Mouse (Mus musculus) kidney, embryonic 14.5 days (tissue): ENCODE data around the gene Tanc1. TPM values are rescaled to one million over a fixed set of nuclear protein-coding genes. Genes with fewer than 3 reads are reported as not detected.

Source experiments
- ATAC-seq: fragments of 200-750 bp; cut with Nextera tagmentation; 2 replicates; pipeline ENCODE4 v1.8.0; 2017; ENCODE audit warnings: moderate number of reproducible peaks, mild to moderate bottlenecking, moderate TSS enrichment, moderate library complexity; ENCODE audit not compliant: low FRiP score, low TSS enrichment
- H3K27ac ChIP-seq: fragments of 300-500 bp; sonication (generic); 2 replicates; pipeline ENCODE4 v1.5.1; 2014; ENCODE audit warnings: low read depth, mild to moderate bottlenecking, low read length, moderate library complexity, mixed read lengths
- H3K27me3 ChIP-seq: fragments of 300-500 bp; sonication (generic); 2 replicates; pipeline ENCODE4 v1.6.1; 2014; ENCODE audit warnings: mild to moderate bottlenecking, low read length; ENCODE audit not compliant: control insufficient read depth, insufficient read depth
- H3K36me3 ChIP-seq: fragments of 300-500 bp; sonication (generic); 2 replicates; pipeline ENCODE4 v1.6.1; 2014; ENCODE audit warnings: low read length, mixed read lengths; ENCODE audit not compliant: control insufficient read depth, insufficient read depth
- H3K4me1 ChIP-seq: fragments of 300-500 bp; sonication (generic); 2 replicates; pipeline ENCODE4 v1.6.1; 2014; ENCODE audit warnings: low read length, mixed read lengths; ENCODE audit not compliant: control insufficient read depth, insufficient read depth
- H3K4me2 ChIP-seq: fragments of 300-500 bp; sonication (generic); replicated peaks from 2 replicates; pipeline ENCODE4 v1.6.1; 2014; ENCODE audit warnings: low read depth, mild to moderate bottlenecking, low read length
- H3K4me3 ChIP-seq: fragments of 300-500 bp; sonication (generic); 2 replicates; pipeline ENCODE4 v1.5.1; 2014; ENCODE audit warnings: mild to moderate bottlenecking, low read length
- H3K9ac ChIP-seq: fragments of 300-500 bp; sonication (generic); 2 replicates; pipeline ENCODE4 v1.6.1; 2014; ENCODE audit warnings: low read depth, mild to moderate bottlenecking, low read length, moderate library complexity
- H3K9me3 ChIP-seq: fragments of 300-500 bp; sonication (generic); 2 replicates; pipeline ENCODE4 v1.6.1; 2016; ENCODE audit warnings: low read length; ENCODE audit not compliant: control insufficient read depth
- WGBS: fragments of 180-500 bp; shearing (Covaris S2); extraction: QIAGEN DNeasy Blood & Tissue Kit; methylation state at CpG from one replicate; pipeline ENCODE4 v1.1.7; 2014; 5-methylcytosine and 5-hydroxymethylcytosine counted together
- polyA plus RNA-seq: library from polyadenylated mRNA; unstranded; fragments of >200 nt; fragmentation: Nextera tagmentation; extraction: Ambion mirVana; gene quantifications from 2 replicates; pipeline ENCODE4 v1.2.1, GENCODE M21; 2014

The Tanc1 gene
- polyA plus RNA-seq, 1 experiment from 2014 or later, result 43.8 TPM

DNA sequence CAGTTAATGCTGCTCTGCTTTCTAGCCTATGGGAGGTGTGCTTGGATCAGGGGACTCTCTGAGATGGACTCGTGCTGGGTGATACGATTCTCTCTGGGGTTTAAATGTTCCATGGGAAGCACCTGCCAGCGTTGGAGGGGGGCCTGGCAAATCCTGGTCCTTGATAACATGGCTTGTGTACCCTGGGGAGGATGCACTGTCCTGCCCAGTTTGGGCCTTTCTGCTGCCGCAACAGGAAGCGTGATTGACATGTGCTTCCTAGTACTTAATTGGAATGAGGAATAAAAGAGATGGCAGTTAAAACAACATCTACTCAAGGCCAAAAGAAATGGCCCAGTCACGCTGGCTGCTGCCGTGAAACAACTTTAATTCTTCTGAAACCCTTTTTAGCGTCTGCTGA is 109.3 kb downstream of the Tanc1 start:
- Histone ChIP-seq H3K4me1 (peaks cover 45% of the 10 kb centered on the region), H3K9ac (no peak overlapping the region)

DNA sequence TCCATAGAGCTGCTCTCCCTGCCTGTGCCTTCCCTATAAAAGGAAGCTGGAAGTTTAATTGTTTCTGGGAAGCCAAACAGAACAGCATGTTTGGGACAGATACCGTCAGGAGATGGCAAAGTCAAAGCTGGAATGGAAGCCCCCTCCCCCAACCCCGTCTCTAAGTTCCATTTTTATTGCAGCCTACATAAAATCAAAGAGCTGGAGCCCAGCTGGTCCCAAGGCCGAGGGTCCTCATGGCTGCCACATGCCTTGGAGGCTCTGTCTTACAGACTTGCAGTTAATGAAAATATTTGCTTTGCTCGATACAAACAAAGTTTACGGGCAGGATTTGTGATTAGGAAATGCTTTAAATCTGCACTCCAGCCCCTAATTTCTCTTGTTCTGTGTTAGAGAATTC is 109.9 kb downstream of the Tanc1 start:
- Histone ChIP-seq H3K27ac (peak overlapping the region; percentile 38; the same call in 1 of the 2 replicates), H3K9me3 (no peaks in the 10 kb centered on the region), H3K9ac (no peak overlapping the region), H3K4me1 (peaks cover 45% of the 10 kb centered on the region), H3K27me3 (no peaks in the 10 kb centered on the region), H3K36me3 (peaks cover 1% of the 10 kb centered on the region; the same call in 1 of the 2 replicates), H3K4me3 (no peak overlapping the region), H3K4me2 (no peak overlapping the region; the same call in 1 of the 2 replicates)
- peak; percentile 36; the same call in 1 of the 2 replicates for ATAC-seq
- WGBS, result 28% methylated on average over 5 of the region's 5 CpGs

More for the DNA sequence above, 109.3 kb downstream of the Tanc1 start:
- Histone ChIP-seq H3K4me2 (no peak overlapping the region), H3K27ac (peak overlapping the region; percentile 43; the same call in 1 of the 2 replicates), H3K9me3 (no peaks in the 10 kb centered on the region), H3K27me3 (no peaks in the 10 kb centered on the region), H3K36me3 (no peaks in the 10 kb centered on the region; the same call in 1 of the 2 replicates), H3K4me3 (no peak overlapping the region)
- ATAC-seq, result no peak
- WGBS, result 33% methylated on average over 8 of the region's 8 CpGs

GRCm38 (mm10) chr2:59723311-59723710 is 111.5 kb downstream of the Tanc1 start:
- no peaks in the 10 kb centered on the region for H3K27me3 ChIP-seq
- no peak overlapping the region for H3K4me3 ChIP-seq
- no peak overlapping the region for H3K4me2 ChIP-seq
- peaks cover 37% of the 10 kb centered on the region for H3K4me1 ChIP-seq
- WGBS, result 87% methylated on average over 5 of the region's 5 CpGs
- no peaks in the 10 kb centered on the region for H3K9me3 ChIP-seq
- H3K27ac ChIP-seq, result no peak overlapping the region
- peaks cover 2% of the 10 kb centered on the region; the same call in 1 of the 2 replicates for H3K36me3 ChIP-seq
- H3K9ac ChIP-seq, result no peak overlapping the region
- ATAC-seq, result no peak

DNA sequence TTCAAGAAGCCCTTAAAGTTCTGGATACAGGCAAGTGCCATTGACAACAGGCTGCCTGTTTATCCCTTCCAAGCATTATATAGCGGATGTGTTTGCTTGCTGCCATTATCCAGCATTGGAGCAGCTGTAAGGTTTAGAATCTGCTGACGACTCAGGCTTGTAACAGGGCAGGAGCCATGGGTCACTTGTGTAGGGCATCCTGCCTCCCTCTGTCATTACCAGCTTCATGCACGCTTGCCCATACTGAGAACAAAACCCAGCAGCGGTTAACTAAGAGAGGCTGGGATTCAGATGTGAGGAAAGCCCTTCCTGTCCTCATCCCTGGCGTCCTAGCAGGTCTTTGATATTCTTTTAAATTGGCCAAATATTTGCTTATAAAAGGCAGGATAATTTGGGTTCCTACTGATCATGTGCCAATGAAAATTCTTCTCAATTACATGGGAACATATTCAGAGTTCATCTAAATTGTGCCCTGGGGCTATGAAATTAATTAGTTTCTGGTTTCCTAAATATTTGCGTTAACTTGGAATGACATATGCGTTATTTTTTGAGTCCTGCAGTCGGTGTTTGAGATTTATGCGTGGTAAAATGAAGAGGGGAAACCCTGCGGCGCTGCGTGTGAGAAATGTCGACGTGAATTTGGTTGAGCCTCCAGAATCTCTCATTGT is 113.8 kb downstream of the Tanc1 start:
- H3K27me3 ChIP-seq, result no peaks in the 10 kb centered on the region
- H3K4me2 ChIP-seq, result no peak overlapping the region
- H3K9ac ChIP-seq, result no peak overlapping the region
- H3K4me1 ChIP-seq, result peaks cover 29% of the 10 kb centered on the region
- H3K4me3 ChIP-seq, result no peak overlapping the region
- peak; percentile 63; the same call in 1 of the 2 replicates for ATAC-seq
- WGBS, result 64% methylated on average over 14 of the region's 14 CpGs
- no peak overlapping the region; the same call in 1 of the 2 replicates for H3K27ac ChIP-seq
- H3K36me3 ChIP-seq, result peaks cover 2% of the 10 kb centered on the region; the same call in 1 of the 2 replicates
- H3K9me3 ChIP-seq, result no peaks in the 10 kb centered on the region

DNA sequence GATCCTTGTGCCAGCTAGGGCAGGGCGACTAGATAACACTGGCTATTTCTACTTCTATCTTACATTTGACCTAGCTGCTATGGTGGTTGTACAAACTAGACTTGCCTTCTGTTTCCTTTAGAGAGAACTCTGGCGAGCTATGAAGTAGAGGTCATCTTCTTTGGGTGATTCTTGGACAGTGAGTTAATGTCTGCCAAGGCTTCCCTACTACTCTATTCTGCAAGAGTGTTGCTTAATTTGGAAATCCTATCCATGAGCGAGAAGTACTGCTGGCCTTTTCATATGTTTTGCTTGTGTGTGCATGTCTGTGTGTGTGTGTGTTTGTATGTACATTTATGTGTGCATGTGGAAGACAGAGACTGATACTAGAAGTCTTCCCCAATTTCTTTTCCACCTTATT is 120.0 kb downstream of the Tanc1 start:
- H3K27me3 ChIP-seq, result no peaks in the 10 kb centered on the region
- no peak for ATAC-seq
- H3K36me3 ChIP-seq, result peaks cover 4% of the 10 kb centered on the region; the same call in 1 of the 2 replicates
- H3K4me2 ChIP-seq, result no peak overlapping the region
- no peak overlapping the region for H3K4me3 ChIP-seq
- no peak overlapping the region for H3K27ac ChIP-seq
- H3K4me1 ChIP-seq, result 0 out of 2 replicates have a peak, but pooled peaks cover 4% of the 10 kb centered on the region
- no peak overlapping the region for H3K9ac ChIP-seq
- no peaks in the 10 kb centered on the region for H3K9me3 ChIP-seq
- WGBS, result 87% methylated on average over 3 of the region's 3 CpGs

GRCm38 (mm10) chr2:59733410-59733809 is 121.6 kb downstream of the Tanc1 start:
- 0 out of 2 replicates have a peak, but pooled peaks cover 4% of the 10 kb centered on the region for H3K4me1 ChIP-seq
- H3K27ac ChIP-seq, result no peak overlapping the region; the same call in 1 of the 2 replicates
- 0 out of 2 replicates have a peak, but pooled peaks cover 4% of the 10 kb centered on the region for H3K36me3 ChIP-seq
- no peaks in the 10 kb centered on the region for H3K9me3 ChIP-seq
- ATAC-seq, result peak; percentile 30; the same call in 1 of the 2 replicates
- H3K4me3 ChIP-seq, result no peak overlapping the region
- H3K27me3 ChIP-seq, result no peaks in the 10 kb centered on the region
- WGBS, result 47% methylated on average over 5 of the region's 5 CpGs
- H3K9ac ChIP-seq, result no peak overlapping the region
- H3K4me2 ChIP-seq, result no peak overlapping the region

DNA sequence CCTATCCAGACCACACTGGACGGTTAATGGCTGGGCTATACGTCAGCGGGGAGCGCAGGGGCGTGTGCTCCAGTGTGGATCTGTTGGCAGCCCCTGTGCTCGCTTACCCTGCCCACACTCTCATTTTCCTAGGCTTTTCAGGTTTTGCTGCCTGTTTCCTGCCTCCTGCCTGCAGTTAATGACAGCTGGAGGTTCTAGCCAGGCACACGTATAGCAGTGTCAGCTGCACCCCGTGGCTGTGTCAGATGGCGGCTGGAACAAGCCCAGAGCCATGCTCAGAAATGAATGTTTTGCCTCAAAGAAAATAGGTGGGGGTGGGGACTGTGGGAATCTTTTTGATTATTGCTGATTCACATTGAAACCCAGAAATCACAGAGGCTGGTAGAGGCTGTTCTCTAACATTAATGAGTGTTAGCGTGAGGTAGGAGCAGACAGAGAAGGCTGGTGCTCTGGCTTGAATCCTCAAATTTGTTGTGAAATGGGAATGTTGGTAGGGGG is 124.6 kb downstream of the Tanc1 start:
- no peak overlapping the region for H3K4me3 ChIP-seq
- WGBS, result 65% methylated on average over 10 of the region's 10 CpGs
- H3K9ac ChIP-seq, result no peak overlapping the region
- H3K36me3 ChIP-seq, result peaks cover 4% of the 10 kb centered on the region; the same call in 1 of the 2 replicates
- H3K27ac ChIP-seq, result no peak overlapping the region
- H3K27me3 ChIP-seq, result no peaks in the 10 kb centered on the region
- no peaks in the 10 kb centered on the region for H3K9me3 ChIP-seq
- no peak overlapping the region for H3K4me2 ChIP-seq
- no peak for ATAC-seq
- 0 out of 2 replicates have a peak, but pooled peaks cover 4% of the 10 kb centered on the region for H3K4me1 ChIP-seq

DNA sequence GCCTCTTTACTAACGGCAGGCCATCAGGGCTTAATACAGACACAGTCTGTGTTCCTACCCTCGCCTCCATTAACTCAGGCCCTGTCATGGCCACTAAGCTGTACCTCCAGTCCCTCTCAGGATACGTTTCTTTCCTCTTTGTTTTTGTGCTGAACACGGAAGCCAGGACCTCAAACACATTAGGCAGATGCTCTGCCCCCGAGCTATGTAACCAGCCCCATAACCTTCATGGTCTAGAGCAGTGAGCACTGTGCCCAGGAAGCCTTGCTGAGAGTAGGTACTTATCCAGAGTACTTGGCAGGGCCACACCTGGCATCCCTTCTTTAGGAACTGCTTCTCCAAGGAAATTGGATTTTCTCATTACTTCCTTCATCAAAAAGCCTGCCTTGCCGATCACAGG is 125.5 kb downstream of the Tanc1 start:
- peaks cover 11% of the 10 kb centered on the region; the same call in 1 of the 2 replicates for H3K4me1 ChIP-seq
- no peak for ATAC-seq
- WGBS, result 80% methylated on average over 6 of the region's 6 CpGs
- H3K27ac ChIP-seq, result no peak overlapping the region
- no peak overlapping the region for H3K4me2 ChIP-seq
- no peaks in the 10 kb centered on the region for H3K9me3 ChIP-seq
- peaks cover 4% of the 10 kb centered on the region; the same call in 1 of the 2 replicates for H3K36me3 ChIP-seq
- no peak overlapping the region for H3K4me3 ChIP-seq
- H3K27me3 ChIP-seq, result no peaks in the 10 kb centered on the region
- H3K9ac ChIP-seq, result no peak overlapping the region

- peaks cover 13% of the 10 kb centered on the region; the same call in 1 of the 2 replicates for H3K4me1 ChIP-seq
- H3K27ac ChIP-seq, result no peak overlapping the region
- no peak for ATAC-seq
Measured at GRCm38 (mm10) chr2:59738356-59738755, 126.5 kb downstream of the Tanc1 start.

More at GRCm38 (mm10) chr2:59738356-59738755, 126.5 kb downstream of the Tanc1 start:
- Histone ChIP-seq H3K9ac (no peak overlapping the region), H3K9me3 (no peaks in the 10 kb centered on the region), H3K27me3 (no peaks in the 10 kb centered on the region), H3K4me3 (no peak overlapping the region), H3K36me3 (peaks cover 4% of the 10 kb centered on the region; the same call in 1 of the 2 replicates), H3K4me2 (no peak overlapping the region)
- 87% methylated on average over 5 of the region's 5 CpGs for WGBS
